Mouse (Mus musculus): ENCODE data around the gene Dysf. TPM values are rescaled to one million over a fixed set of nuclear protein-coding genes. Genes with fewer than 3 reads are reported as not detected.

Gene Dysf
- polyA plus RNA-seq, 1 experiment from 2014 or later, result 4.7 TPM

DNA sequence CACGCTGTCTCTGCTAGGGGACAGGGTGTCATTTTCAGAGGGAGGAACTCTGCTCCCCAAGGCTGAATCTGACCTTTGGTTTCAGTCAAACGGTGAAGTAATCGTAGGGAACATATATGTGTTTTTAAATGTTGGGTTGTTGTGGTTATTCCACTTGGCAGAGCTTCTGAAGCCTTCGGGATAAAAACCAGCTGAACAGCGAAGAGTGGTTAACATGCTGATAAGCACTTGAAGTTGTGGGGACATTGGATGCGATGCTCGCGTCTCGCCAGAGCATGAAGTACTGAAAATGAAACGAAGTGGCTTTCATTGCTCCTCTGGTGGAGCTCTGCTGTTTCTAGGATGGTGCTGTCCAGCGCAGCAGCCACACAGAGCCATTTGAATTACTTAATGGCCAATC, 102.7 kb downstream of the Dysf start:
- 82% methylated on average over 11 of the region's 11 CpGs for WGBS
- no peak for ATAC-seq (replicated peaks; ENCODE audit: low FRiP score)
- Histone ChIP-seq H3K36me3 (ENCODE audit: control insufficient read depth, insufficient read depth, low read length) (no peaks in the 10 kb centered on the region), H3K27me3 (replicated peaks; ENCODE audit: control insufficient read depth, insufficient read depth, low read length) (peaks cover 7% of the 10 kb centered on the region), H3K27ac (ENCODE audit: low read depth, low read length) (no peak overlapping the region), H3K4me2 (no peak overlapping the region), H3K9ac (ENCODE audit: low read depth, low read length) (no peak overlapping the region), H3K4me3 (ENCODE audit: low read depth, low read length) (no peak overlapping the region), H3K4me1 (replicated peaks; ENCODE audit: control insufficient read depth, insufficient read depth, low read length) (no peaks in the 10 kb centered on the region), H3K9me3 (ENCODE audit: control insufficient read depth, low read length) (no peaks in the 10 kb centered on the region)
- DNase-seq (ENCODE audit: low spot score), result no peak

DNA sequence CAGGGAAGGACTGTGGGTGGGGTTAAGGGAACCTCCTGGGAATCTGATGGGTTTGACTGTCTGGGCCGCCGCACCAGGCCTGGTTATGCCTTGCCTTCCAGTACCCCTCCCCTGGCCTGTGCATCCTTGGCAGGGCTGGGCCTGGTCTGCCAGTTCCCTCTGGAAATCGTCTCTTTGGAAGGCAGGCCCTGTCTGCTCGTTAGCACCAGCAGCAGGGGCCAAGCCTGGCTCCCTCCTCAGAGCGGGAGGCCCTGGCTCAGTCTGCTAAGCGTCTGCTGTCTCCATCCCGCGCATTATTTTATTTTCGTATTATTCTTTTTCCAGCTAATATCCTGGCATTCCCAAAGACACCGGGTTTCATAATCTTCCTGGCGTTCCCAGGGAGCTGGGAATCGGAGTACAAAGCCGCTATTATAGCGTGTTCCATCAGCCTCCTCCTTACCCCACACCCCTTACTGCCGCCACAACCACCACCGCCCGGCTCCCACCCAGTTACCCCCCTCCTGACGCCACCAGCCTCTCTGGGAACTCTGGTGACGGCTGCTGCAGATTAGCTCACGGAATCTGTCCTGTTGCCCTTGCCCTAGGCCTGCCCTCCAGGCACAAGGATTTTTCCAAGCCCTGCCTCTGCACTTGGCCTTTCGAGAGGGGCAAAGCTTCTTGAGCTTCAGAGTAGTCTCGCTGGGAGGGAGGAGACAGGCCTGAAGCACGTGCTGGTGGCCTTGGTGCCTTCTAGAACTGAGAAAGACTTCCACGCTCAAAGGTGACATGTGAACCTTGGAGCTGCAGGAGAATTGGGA, 111.5 kb downstream of the Dysf start:
- Histone ChIP-seq H3K4me3 (ENCODE audit: low read depth, low read length) (no peak overlapping the region), H3K9ac (ENCODE audit: low read depth, low read length) (no peak overlapping the region), H3K4me1 (replicated peaks; ENCODE audit: control insufficient read depth, insufficient read depth, low read length) (no peaks in the 10 kb centered on the region), H3K9me3 (ENCODE audit: control insufficient read depth, low read length) (no peaks in the 10 kb centered on the region), H3K4me2 (no peak overlapping the region), H3K36me3 (ENCODE audit: control insufficient read depth, insufficient read depth, low read length) (no peaks in the 10 kb centered on the region), H3K27me3 (replicated peaks; ENCODE audit: control insufficient read depth, insufficient read depth, low read length) (no peaks in the 10 kb centered on the region), H3K27ac (ENCODE audit: low read depth, low read length) (no peak overlapping the region)
- ATAC-seq (replicated peaks; ENCODE audit: low FRiP score) (no peak), DNase-seq (ENCODE audit: low spot score) (no peak)
- 66% methylated on average over 24 of the region's 24 CpGs for WGBS

DNA sequence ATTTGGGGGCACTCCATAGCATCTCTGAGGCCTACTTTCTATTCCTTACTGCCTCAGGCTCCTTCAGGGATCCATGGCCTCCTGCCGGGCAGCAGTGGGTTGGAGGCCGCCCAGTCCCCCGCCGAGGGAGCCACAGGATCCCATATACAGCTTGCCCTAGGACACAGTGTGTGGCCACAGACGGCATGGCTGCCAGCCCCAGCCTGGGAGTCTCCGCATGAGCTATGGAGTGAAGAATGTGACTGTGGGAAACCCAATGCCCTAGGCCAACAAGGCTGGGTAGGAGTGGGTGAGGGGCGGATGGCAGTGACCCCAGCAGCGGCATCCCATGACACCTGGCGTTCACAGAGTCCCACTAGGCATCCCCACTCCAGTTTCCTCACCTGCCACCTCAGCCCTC, 116.2 kb downstream of the Dysf start:
- Histone ChIP-seq H3K36me3 (ENCODE audit: control insufficient read depth, insufficient read depth, low read length) (no peaks in the 10 kb centered on the region), H3K27ac (ENCODE audit: low read depth, low read length) (no peak overlapping the region), H3K9me3 (ENCODE audit: control insufficient read depth, low read length) (no peaks in the 10 kb centered on the region), H3K4me1 (replicated peaks; ENCODE audit: control insufficient read depth, insufficient read depth, low read length) (no peaks in the 10 kb centered on the region), H3K27me3 (replicated peaks; ENCODE audit: control insufficient read depth, insufficient read depth, low read length) (no peaks in the 10 kb centered on the region), H3K4me3 (ENCODE audit: low read depth, low read length) (no peak overlapping the region), H3K9ac (ENCODE audit: low read depth, low read length) (no peak overlapping the region), H3K4me2 (no peak overlapping the region)
- DNase-seq (ENCODE audit: low spot score) (no peak), ATAC-seq (replicated peaks; ENCODE audit: low FRiP score) (no peak)
- 78% methylated on average over 9 of the region's 9 CpGs for WGBS

DNA sequence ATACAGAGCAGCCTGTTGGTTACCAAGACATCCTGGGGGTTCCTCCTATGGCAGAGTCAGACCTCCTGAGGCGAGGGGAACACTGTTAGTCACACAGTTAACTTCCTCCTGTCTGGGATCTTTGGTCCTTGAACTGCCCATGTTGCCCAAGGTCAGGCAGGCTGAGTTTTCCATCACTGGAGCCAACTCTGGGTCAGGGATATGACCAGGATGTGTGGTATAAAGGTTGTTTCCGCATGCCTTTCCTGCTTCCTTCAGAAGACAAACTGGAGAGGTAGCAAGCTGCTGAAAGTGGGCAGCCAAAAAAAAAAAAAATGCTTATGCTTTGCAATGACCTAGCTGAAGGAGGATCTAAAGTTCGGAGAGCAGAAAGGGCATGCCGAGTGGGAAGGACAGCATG, 116.7 kb downstream of the Dysf start:
- Histone ChIP-seq H3K4me3 (ENCODE audit: low read depth, low read length) (no peak overlapping the region), H3K27ac (ENCODE audit: low read depth, low read length) (no peak overlapping the region), H3K36me3 (ENCODE audit: control insufficient read depth, insufficient read depth, low read length) (no peaks in the 10 kb centered on the region), H3K9ac (ENCODE audit: low read depth, low read length) (no peak overlapping the region), H3K4me2 (no peak overlapping the region), H3K9me3 (ENCODE audit: control insufficient read depth, low read length) (no peaks in the 10 kb centered on the region), H3K4me1 (replicated peaks; ENCODE audit: control insufficient read depth, insufficient read depth, low read length) (no peaks in the 10 kb centered on the region), H3K27me3 (replicated peaks; ENCODE audit: control insufficient read depth, insufficient read depth, low read length) (no peaks in the 10 kb centered on the region)
- 77% methylated on average over 4 of the region's 4 CpGs for WGBS
- ATAC-seq (replicated peaks; ENCODE audit: low FRiP score) (no peak), DNase-seq (ENCODE audit: low spot score) (no peak)

DNA sequence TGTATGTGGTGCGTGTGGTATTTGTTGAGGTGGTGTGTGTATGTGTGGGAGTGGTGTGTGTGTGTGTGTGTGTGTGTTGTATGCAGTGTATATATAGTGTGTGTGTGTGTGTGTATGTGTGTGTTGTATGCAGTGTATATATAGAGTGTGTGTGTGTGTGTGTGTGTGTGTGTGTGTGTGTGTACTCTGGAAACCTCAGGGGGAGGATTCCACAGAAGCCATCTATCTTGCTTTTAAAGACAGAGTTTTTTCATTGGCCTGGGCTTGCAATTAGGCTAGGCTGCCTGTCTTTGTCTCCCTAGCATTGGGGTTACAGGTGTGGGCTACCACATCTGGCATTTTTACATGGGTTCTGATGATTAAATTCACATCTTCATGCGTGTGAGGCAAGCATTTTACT, 119.8 kb downstream of the Dysf start:
- DNase-seq (ENCODE audit: low spot score), result no peak
- no peak for ATAC-seq (replicated peaks; ENCODE audit: low FRiP score)
- no peaks in the 10 kb centered on the region for H3K9me3 ChIP-seq (ENCODE audit: control insufficient read depth, low read length)
- no peak overlapping the region for H3K4me2 ChIP-seq
- H3K9ac ChIP-seq (ENCODE audit: low read depth, low read length), result no peak overlapping the region
- WGBS, result 82% methylated on average over 2 of the region's 2 CpGs
- H3K4me3 ChIP-seq (ENCODE audit: low read depth, low read length), result no peak overlapping the region
- H3K4me1 ChIP-seq (replicated peaks; ENCODE audit: control insufficient read depth, insufficient read depth, low read length), result no peaks in the 10 kb centered on the region
- H3K27ac ChIP-seq (ENCODE audit: low read depth, low read length), result no peak overlapping the region
- H3K36me3 ChIP-seq (ENCODE audit: control insufficient read depth, insufficient read depth, low read length), result no peaks in the 10 kb centered on the region
- no peaks in the 10 kb centered on the region for H3K27me3 ChIP-seq (replicated peaks; ENCODE audit: control insufficient read depth, insufficient read depth, low read length)

DNA sequence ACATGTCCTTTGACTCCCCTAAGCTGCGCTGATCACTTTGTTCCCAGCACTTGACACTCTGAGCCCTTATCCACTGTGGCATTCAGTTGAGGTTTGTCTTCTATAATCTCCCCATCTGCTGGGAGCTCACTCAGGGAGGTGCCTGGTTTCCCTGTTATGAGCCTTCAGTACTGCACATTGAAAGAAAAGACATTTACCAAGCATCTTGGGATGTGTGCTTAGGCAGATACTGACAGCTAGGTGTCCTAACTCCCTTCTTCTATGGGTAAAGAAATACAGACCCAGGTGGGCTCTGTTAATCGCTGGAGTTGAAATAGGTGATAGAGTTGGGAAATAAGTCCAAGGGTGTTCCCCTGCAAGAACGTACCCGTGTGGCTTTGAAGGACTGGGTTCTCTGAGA, 122.5 kb downstream of the Dysf start:
- no peak for ATAC-seq (replicated peaks; ENCODE audit: low FRiP score)
- Histone ChIP-seq H3K4me3 (ENCODE audit: low read depth, low read length) (no peak overlapping the region), H3K36me3 (ENCODE audit: control insufficient read depth, insufficient read depth, low read length) (no peaks in the 10 kb centered on the region), H3K4me1 (replicated peaks; ENCODE audit: control insufficient read depth, insufficient read depth, low read length) (no peaks in the 10 kb centered on the region), H3K4me2 (no peak overlapping the region), H3K27me3 (replicated peaks; ENCODE audit: control insufficient read depth, insufficient read depth, low read length) (no peaks in the 10 kb centered on the region), H3K9ac (ENCODE audit: low read depth, low read length) (no peak overlapping the region), H3K27ac (ENCODE audit: low read depth, low read length) (no peak overlapping the region), H3K9me3 (ENCODE audit: control insufficient read depth, low read length) (no peaks in the 10 kb centered on the region)
- 86% methylated on average over 4 of the region's 4 CpGs for WGBS
- no peak for DNase-seq (ENCODE audit: low spot score)

DNA sequence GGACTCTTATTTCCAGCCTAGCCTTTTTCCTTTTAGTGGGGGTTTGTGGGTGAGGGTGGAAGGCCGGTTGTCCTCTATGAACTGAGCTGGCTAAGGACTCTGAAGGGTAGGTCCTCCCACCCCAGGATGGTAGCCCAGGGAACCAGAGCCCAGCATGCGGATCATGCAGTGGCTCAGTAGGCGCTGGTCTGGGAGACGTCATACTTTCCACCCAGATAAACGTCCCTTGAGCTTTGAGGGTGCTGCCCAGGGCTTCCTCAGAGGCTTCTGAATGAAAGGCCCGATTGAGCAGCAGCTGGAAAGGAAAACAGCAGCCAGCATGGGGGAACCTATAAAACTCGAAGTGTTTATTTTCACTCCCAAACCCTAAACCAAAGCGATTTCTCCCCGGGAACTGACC, 123.1 kb downstream of the Dysf start:
- 73% methylated on average over 9 of the region's 9 CpGs for WGBS
- ATAC-seq (replicated peaks; ENCODE audit: low FRiP score) (no peak), DNase-seq (ENCODE audit: low spot score) (no peak)
- H3K4me3 ChIP-seq (ENCODE audit: low read depth, low read length), result no peak overlapping the region
- no peaks in the 10 kb centered on the region for H3K9me3 ChIP-seq (ENCODE audit: control insufficient read depth, low read length)
- H3K4me1 ChIP-seq (replicated peaks; ENCODE audit: control insufficient read depth, insufficient read depth, low read length), result no peaks in the 10 kb centered on the region
- no peaks in the 10 kb centered on the region for H3K27me3 ChIP-seq (replicated peaks; ENCODE audit: control insufficient read depth, insufficient read depth, low read length)
- no peaks in the 10 kb centered on the region for H3K36me3 ChIP-seq (ENCODE audit: control insufficient read depth, insufficient read depth, low read length)
- no peak overlapping the region for H3K4me2 ChIP-seq
- H3K9ac ChIP-seq (ENCODE audit: low read depth, low read length), result no peak overlapping the region
- no peak overlapping the region for H3K27ac ChIP-seq (ENCODE audit: low read depth, low read length)

DNA sequence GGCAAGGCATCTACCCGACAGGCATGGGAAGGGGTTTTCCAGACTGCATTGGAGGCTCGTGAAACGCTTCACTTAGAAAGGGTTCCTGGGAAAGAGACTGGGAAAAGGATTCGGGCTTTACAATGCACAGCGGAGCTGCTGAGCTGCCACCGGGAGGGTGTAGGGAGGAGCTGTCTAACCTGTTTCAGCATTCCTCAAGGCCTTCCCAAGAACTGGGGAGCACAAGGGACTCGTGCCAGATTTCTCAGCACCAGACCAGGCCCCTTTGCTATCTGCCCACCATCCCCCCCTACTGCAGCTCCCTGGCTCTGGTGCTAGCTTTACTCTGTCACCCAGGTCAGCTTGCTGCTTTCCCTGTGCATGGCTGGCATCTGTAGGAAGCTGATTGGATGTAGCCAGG, 124.7 kb downstream of the Dysf start:
- H3K9me3 ChIP-seq (ENCODE audit: control insufficient read depth, low read length), result no peaks in the 10 kb centered on the region
- WGBS, result 70% methylated on average over 7 of the region's 7 CpGs
- no peaks in the 10 kb centered on the region for H3K27me3 ChIP-seq (replicated peaks; ENCODE audit: control insufficient read depth, insufficient read depth, low read length)
- H3K36me3 ChIP-seq (ENCODE audit: control insufficient read depth, insufficient read depth, low read length), result no peaks in the 10 kb centered on the region
- no peaks in the 10 kb centered on the region for H3K4me1 ChIP-seq (replicated peaks; ENCODE audit: control insufficient read depth, insufficient read depth, low read length)
- DNase-seq (ENCODE audit: low spot score), result no peak
- no peak for ATAC-seq (replicated peaks; ENCODE audit: low FRiP score)
- H3K4me3 ChIP-seq (ENCODE audit: low read depth, low read length), result no peak overlapping the region
- no peak overlapping the region for H3K27ac ChIP-seq (ENCODE audit: low read depth, low read length)
- H3K9ac ChIP-seq (ENCODE audit: low read depth, low read length), result no peak overlapping the region
- H3K4me2 ChIP-seq, result no peak overlapping the region

DNA sequence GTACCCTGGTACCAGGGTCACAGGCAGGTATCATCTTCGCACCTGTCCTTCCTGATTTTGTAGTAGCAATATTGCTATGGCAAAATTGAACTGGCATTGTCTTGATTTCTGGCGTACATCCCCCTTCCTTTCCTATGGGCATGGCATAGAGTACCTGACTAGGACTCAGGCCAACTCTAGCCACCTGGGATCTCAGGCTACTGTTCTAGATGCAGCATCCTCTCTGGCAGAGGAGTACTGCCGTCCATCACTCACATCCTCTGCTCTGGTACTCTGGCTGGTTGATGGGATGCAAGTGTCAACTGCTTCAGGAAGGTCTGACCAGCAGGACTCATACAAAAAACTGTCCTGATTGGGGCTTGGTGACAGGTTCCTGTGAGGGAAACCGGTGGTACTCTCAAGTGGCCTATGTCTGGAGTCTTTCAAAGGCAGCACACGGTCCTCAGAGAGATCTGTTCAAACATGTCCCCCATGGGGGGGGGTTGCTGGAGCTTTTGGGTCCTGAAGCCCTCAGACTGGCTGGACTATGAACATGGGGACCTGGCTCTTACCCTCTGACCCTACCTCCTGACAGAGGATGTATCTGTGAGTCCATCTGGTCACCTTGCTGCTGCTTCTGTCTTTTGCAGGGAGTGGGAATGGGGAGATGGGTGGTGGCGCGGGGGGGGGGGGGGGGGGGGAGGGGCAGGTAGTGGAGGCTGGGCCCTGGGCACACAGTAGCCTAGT, 125.8 kb downstream of the Dysf start:
- DNase-seq (ENCODE audit: low spot score) (no peak), ATAC-seq (replicated peaks; ENCODE audit: low FRiP score) (no peak)
- no peaks in the 10 kb centered on the region for H3K9me3 ChIP-seq (ENCODE audit: control insufficient read depth, low read length)
- H3K4me1 ChIP-seq (replicated peaks; ENCODE audit: control insufficient read depth, insufficient read depth, low read length), result no peaks in the 10 kb centered on the region
- no peak overlapping the region for H3K27ac ChIP-seq (ENCODE audit: low read depth, low read length)
- WGBS, result 76% methylated on average over 5 of the region's 7 CpGs
- no peak overlapping the region for H3K9ac ChIP-seq (ENCODE audit: low read depth, low read length)
- H3K27me3 ChIP-seq (replicated peaks; ENCODE audit: control insufficient read depth, insufficient read depth, low read length), result no peaks in the 10 kb centered on the region
- H3K36me3 ChIP-seq (ENCODE audit: control insufficient read depth, insufficient read depth, low read length), result no peaks in the 10 kb centered on the region
- no peak overlapping the region for H3K4me3 ChIP-seq (ENCODE audit: low read depth, low read length)
- no peak overlapping the region for H3K4me2 ChIP-seq

All from liver, embryonic 11.5 days (tissue).